Mouse (Mus musculus) bone marrow macrophage, adult 2 months (primary cell): ENCODE measurements around the gene Pard3. TPM values are rescaled to one million over a fixed set of nuclear protein-coding genes. Genes with fewer than 3 reads are reported as not detected.
A peak's percentile ranks its signal among the peaks of the same experiment; 100 is the strongest.

Source experiments
- H3K27ac ChIP-seq: 2 replicates; pipeline ENCODE4 v1.5.1; 2012; ENCODE audit warnings: low read depth, low read length; ENCODE audit not compliant: insufficient read depth
- H3K4me1 ChIP-seq: 2 replicates; pipeline ENCODE4 v1.6.1; 2012; ENCODE audit warnings: low read length; ENCODE audit not compliant: control insufficient read depth, insufficient read depth
- H3K4me3 ChIP-seq: 2 replicates; pipeline ENCODE4 v1.5.1; 2012; ENCODE audit warnings: mild to moderate bottlenecking, low read length, moderate library complexity; ENCODE audit not compliant: insufficient read depth
- CTCF ChIP-seq: IDR thresholded peaks from 2 replicates; pipeline ENCODE4 v1.5.1; 2012; ENCODE audit warnings: low read depth, mild to moderate bottlenecking, low read length, moderate library complexity
- POLR2A ChIP-seq: IDR thresholded peaks from 2 replicates; pipeline ENCODE4 v1.6.1; 2012; ENCODE audit warnings: mild to moderate bottlenecking, low read depth, low read length, borderline replicate concordance
- polyA plus RNA-seq: library from polyadenylated mRNA; stranded (reverse); fragments of >200 nt; gene quantifications from 2 replicates; pipeline ENCODE4 v1.2.4, GENCODE M21; 2012; ENCODE audit not compliant: missing spikeins, insufficient read depth, insufficient read length

Gene Pard3
- polyA plus RNA-seq, 1 experiment, result 0.11 TPM

GRCm38 (mm10) chr8:127462378-127462935, 398.8 kb downstream of the Pard3 start:
- TF ChIP-seq POLR2A, result no peak
- Histone ChIP-seq H3K4me1 (no peaks in the 10 kb centered on the region), H3K4me3 (no peak overlapping the region), H3K27ac (no peak overlapping the region)

GRCm38 (mm10) chr8:127464300-127464699, 400.6 kb downstream of the Pard3 start:
- Histone ChIP-seq H3K4me1 (no peaks in the 10 kb centered on the region), H3K27ac (no peak overlapping the region), H3K4me3 (no peak overlapping the region)
- TF ChIP-seq POLR2A (no peak), CTCF (no peak)

GRCm38 (mm10) chr8:127472204-127472603, 408.5 kb downstream of the Pard3 start:
- no peak overlapping the region for H3K4me3 ChIP-seq
- TF ChIP-seq CTCF, result no peak
- H3K4me1 ChIP-seq, result no peaks in the 10 kb centered on the region
- H3K27ac ChIP-seq, result no peak overlapping the region

- Histone ChIP-seq H3K27ac (no peak overlapping the region), H3K4me1 (no peaks in the 10 kb centered on the region), H3K4me3 (no peak overlapping the region)
- TF ChIP-seq POLR2A, result no peak
- TF ChIP-seq CTCF, result no peak
These were observed 416.3 kb downstream of the Pard3 start for GRCm38 (mm10) chr8:127480003-127480402.

GRCm38 (mm10) chr8:127485618-127486017, 421.9 kb downstream of the Pard3 start:
- TF ChIP-seq CTCF, result no peak
- TF ChIP-seq POLR2A, result no peak
- Histone ChIP-seq H3K4me1 (no peaks in the 10 kb centered on the region), H3K27ac (no peak overlapping the region), H3K4me3 (no peak overlapping the region)

- H3K4me3 ChIP-seq, result no peak overlapping the region
- no peaks in the 10 kb centered on the region for H3K4me1 ChIP-seq
- no peak for TF ChIP-seq POLR2A
- TF ChIP-seq CTCF, result no peak
- no peak overlapping the region for H3K27ac ChIP-seq
These were observed 428.3 kb downstream of the Pard3 start for GRCm38 (mm10) chr8:127491963-127492362.

GRCm38 (mm10) chr8:127495226-127495780, 431.6 kb downstream of the Pard3 start:
- H3K4me1 ChIP-seq, result no peaks in the 10 kb centered on the region
- no peak for TF ChIP-seq CTCF
- TF ChIP-seq POLR2A, result no peak
- no peak overlapping the region for H3K27ac ChIP-seq
- no peak overlapping the region for H3K4me3 ChIP-seq

GRCm38 (mm10) chr8:127498997-127499719, 435.5 kb downstream of the Pard3 start:
- TF ChIP-seq CTCF (no peak), POLR2A (no peak)
- H3K27ac ChIP-seq, result no peak overlapping the region
- no peak overlapping the region for H3K4me3 ChIP-seq
- H3K4me1 ChIP-seq, result no peaks in the 10 kb centered on the region

GRCm38 (mm10) chr8:127499720-127500114, 436.0 kb downstream of the Pard3 start:
- Histone ChIP-seq H3K27ac (no peak overlapping the region), H3K4me3 (no peak overlapping the region; the same call in 1 of the 2 replicates), H3K4me1 (no peaks in the 10 kb centered on the region)
- TF ChIP-seq CTCF, result no peak
- no peak for TF ChIP-seq POLR2A

- H3K4me1 ChIP-seq, result no peaks in the 10 kb centered on the region
- H3K27ac ChIP-seq, result no peak overlapping the region
- H3K4me3 ChIP-seq, result peak overlapping the region; percentile 8; the same call in 1 of the 2 replicates
- TF ChIP-seq CTCF (no peak), POLR2A (no peak)
These were observed 436.5 kb downstream of the Pard3 start for GRCm38 (mm10) chr8:127500206-127500605.

- H3K4me1 ChIP-seq, result no peaks in the 10 kb centered on the region
- no peak overlapping the region for H3K27ac ChIP-seq
- TF ChIP-seq CTCF (no peak), POLR2A (no peak)
These were observed 438.1 kb downstream of the Pard3 start for GRCm38 (mm10) chr8:127501756-127502155.

More at GRCm38 (mm10) chr8:127501756-127502155, 438.1 kb downstream of the Pard3 start:
- no peak overlapping the region for H3K4me3 ChIP-seq
